Mouse (Mus musculus): Measurements from ENCODE around the gene Cga. TPM values are rescaled to one million over a fixed set of nuclear protein-coding genes. Genes with fewer than 3 reads are reported as not detected.

The Cga gene
- polyA plus RNA-seq (2016; fragmentation: Nextera tagmentation; extraction: Ambion mirVana) = 2.0 and 4.7 TPM in 2 replicates

- ATAC-seq (ENCODE audit: insufficient number of reproducible peaks, insufficient read depth, low FRiP score, low TSS enrichment) = no peak
- Histone ChIP-seq H3K4me3 (no peak within 1 kb of the TSS), H3K4me2 (replicated peaks) (no peak within 1 kb of the TSS), H3K9ac (no peak within 1 kb of the TSS), H3K9me3 (no peaks in the 10 kb centered on the region), H3K4me1 (no peaks in the 10 kb centered on the region), H3K36me3 (no peaks in the 10 kb centered on the region), H3K27ac (no peak within 1 kb of the TSS), H3K27me3 (peaks cover 34% of the 10 kb centered on the region)
- WGBS = 53% methylated on average over 1 of the region's 1 CpGs
Measured at GRCm38 (mm10) chr4:34893479-34893878, at the start of gene Cga. TSS of gene Cga (plus strand) at chr4:34893779.

- Histone ChIP-seq H3K9me3 (no peaks in the 10 kb centered on the region), H3K4me1 (no peaks in the 10 kb centered on the region), H3K36me3 (peaks cover 11% of the 10 kb centered on the region; the same call in 1 of the 2 replicates), H3K27me3 (no peaks in the 10 kb centered on the region), H3K4me3 (no peak overlapping the region), H3K27ac (no peak overlapping the region), H3K4me2 (replicated peaks) (no peak overlapping the region), H3K9ac (no peak overlapping the region)
- WGBS = 92% methylated on average over 1 of the region's 1 CpGs
- ATAC-seq (ENCODE audit: insufficient number of reproducible peaks, insufficient read depth, low FRiP score, low TSS enrichment) = no peak
Measured at GRCm38 (mm10) chr4:34843839-34844238, 49.7 kb upstream of the Cga start.

GRCm38 (mm10) chr4:34847679-34848309 lies 45.8 kb upstream of the Cga start:
- Histone ChIP-seq H3K9ac (no peak overlapping the region), H3K9me3 (no peaks in the 10 kb centered on the region), H3K36me3 (peaks cover 15% of the 10 kb centered on the region; the same call in 1 of the 2 replicates), H3K27ac (no peak overlapping the region), H3K4me2 (replicated peaks) (no peak overlapping the region), H3K4me1 (no peaks in the 10 kb centered on the region), H3K4me3 (no peak overlapping the region), H3K27me3 (no peaks in the 10 kb centered on the region)
- 92% methylated on average over 6 of the region's 6 CpGs for WGBS
- ATAC-seq (ENCODE audit: insufficient number of reproducible peaks, insufficient read depth, low FRiP score, low TSS enrichment) = no peak

- H3K4me3 ChIP-seq = no peak overlapping the region
- no peak overlapping the region for H3K9ac ChIP-seq
- no peak overlapping the region for H3K27ac ChIP-seq
- H3K36me3 ChIP-seq = peaks cover 27% of the 10 kb centered on the region; the same call in 1 of the 2 replicates
- ATAC-seq (ENCODE audit: insufficient number of reproducible peaks, insufficient read depth, low FRiP score, low TSS enrichment) = no peak
- WGBS = 96% methylated on average over 2 of the region's 2 CpGs
- no peaks in the 10 kb centered on the region for H3K9me3 ChIP-seq
- H3K27me3 ChIP-seq = no peaks in the 10 kb centered on the region
- no peak overlapping the region for H3K4me2 ChIP-seq (replicated peaks)
- H3K4me1 ChIP-seq = no peaks in the 10 kb centered on the region
Measured at GRCm38 (mm10) chr4:34850156-34850555, 43.4 kb upstream of the Cga start.

- no peak overlapping the region for H3K4me2 ChIP-seq (replicated peaks)
- no peaks in the 10 kb centered on the region for H3K4me1 ChIP-seq
- WGBS = 96% methylated on average over 7 of the region's 7 CpGs
- H3K9me3 ChIP-seq = no peaks in the 10 kb centered on the region
- H3K4me3 ChIP-seq = no peak overlapping the region
- peaks cover 27% of the 10 kb centered on the region; the same call in 1 of the 2 replicates for H3K36me3 ChIP-seq
- H3K9ac ChIP-seq = no peak overlapping the region
- no peak for ATAC-seq (ENCODE audit: insufficient number of reproducible peaks, insufficient read depth, low FRiP score, low TSS enrichment)
- H3K27me3 ChIP-seq = no peaks in the 10 kb centered on the region
- no peak overlapping the region for H3K27ac ChIP-seq
Measured at GRCm38 (mm10) chr4:34852051-34852450, 41.5 kb upstream of the Cga start.

- H3K9me3 ChIP-seq = no peaks in the 10 kb centered on the region
- no peaks in the 10 kb centered on the region; the same call in 1 of the 2 replicates for H3K4me1 ChIP-seq
- no peak overlapping the region for H3K9ac ChIP-seq
- H3K4me3 ChIP-seq = no peak overlapping the region
- H3K36me3 ChIP-seq = peaks cover 19% of the 10 kb centered on the region; the same call in 1 of the 2 replicates
- no peak overlapping the region for H3K4me2 ChIP-seq (replicated peaks)
- ATAC-seq (ENCODE audit: insufficient number of reproducible peaks, insufficient read depth, low FRiP score, low TSS enrichment) = no peak
- no peak overlapping the region for H3K27ac ChIP-seq
- 29% methylated on average over 1 of the region's 1 CpGs for WGBS
- no peaks in the 10 kb centered on the region for H3K27me3 ChIP-seq
Measured at GRCm38 (mm10) chr4:34855966-34856365, 37.6 kb upstream of the Cga start.

- H3K9me3 ChIP-seq = no peaks in the 10 kb centered on the region
- H3K4me1 ChIP-seq = no peaks in the 10 kb centered on the region; the same call in 1 of the 2 replicates
- H3K9ac ChIP-seq = no peak overlapping the region
- 0 out of 2 replicates have a peak, but pooled peaks cover 6% of the 10 kb centered on the region for H3K36me3 ChIP-seq
- no peaks in the 10 kb centered on the region for H3K27me3 ChIP-seq
- H3K27ac ChIP-seq = no peak overlapping the region
- ATAC-seq (ENCODE audit: insufficient number of reproducible peaks, insufficient read depth, low FRiP score, low TSS enrichment) = no peak
- 95% methylated on average over 3 of the region's 3 CpGs for WGBS
- H3K4me3 ChIP-seq = no peak overlapping the region
- H3K4me2 ChIP-seq (replicated peaks) = no peak overlapping the region
Measured at GRCm38 (mm10) chr4:34858903-34859302, 34.7 kb upstream of the Cga start.

- no peaks in the 10 kb centered on the region for H3K9me3 ChIP-seq
- no peak overlapping the region for H3K9ac ChIP-seq
- no peak for ATAC-seq (ENCODE audit: insufficient number of reproducible peaks, insufficient read depth, low FRiP score, low TSS enrichment)
- 89% methylated on average over 3 of the region's 3 CpGs for WGBS
- no peak overlapping the region for H3K4me3 ChIP-seq
- H3K27ac ChIP-seq = no peak overlapping the region
- H3K4me2 ChIP-seq (replicated peaks) = no peak overlapping the region
- H3K4me1 ChIP-seq = no peaks in the 10 kb centered on the region; the same call in 1 of the 2 replicates
- no peaks in the 10 kb centered on the region for H3K27me3 ChIP-seq
- 0 out of 2 replicates have a peak, but pooled peaks cover under 1% of the 10 kb centered on the region for H3K36me3 ChIP-seq
Measured at GRCm38 (mm10) chr4:34859416-34859815, 34.2 kb upstream of the Cga start.

GRCm38 (mm10) chr4:34861438-34861837 lies 32.1 kb upstream of the Cga start:
- H3K9me3 ChIP-seq = no peaks in the 10 kb centered on the region
- 91% methylated on average over 3 of the region's 3 CpGs for WGBS
- ATAC-seq (ENCODE audit: insufficient number of reproducible peaks, insufficient read depth, low FRiP score, low TSS enrichment) = no peak
- no peak overlapping the region for H3K27ac ChIP-seq
- no peaks in the 10 kb centered on the region for H3K27me3 ChIP-seq
- H3K36me3 ChIP-seq = no peaks in the 10 kb centered on the region
- H3K9ac ChIP-seq = no peak overlapping the region
- H3K4me3 ChIP-seq = no peak overlapping the region
- no peak overlapping the region for H3K4me2 ChIP-seq (replicated peaks)
- H3K4me1 ChIP-seq = no peaks in the 10 kb centered on the region; the same call in 1 of the 2 replicates

GRCm38 (mm10) chr4:34869813-34870212 lies 23.8 kb upstream of the Cga start:
- 88% methylated on average over 3 of the region's 3 CpGs for WGBS
- Histone ChIP-seq H3K36me3 (no peaks in the 10 kb centered on the region), H3K4me2 (replicated peaks) (no peak overlapping the region), H3K9me3 (no peaks in the 10 kb centered on the region), H3K4me1 (0 out of 2 replicates have a peak, but pooled peaks cover 3% of the 10 kb centered on the region), H3K9ac (no peak overlapping the region), H3K27ac (no peak overlapping the region), H3K27me3 (no peaks in the 10 kb centered on the region), H3K4me3 (no peak overlapping the region)
- no peak for ATAC-seq (ENCODE audit: insufficient number of reproducible peaks, insufficient read depth, low FRiP score, low TSS enrichment)

- Histone ChIP-seq H3K4me2 (replicated peaks) (no peak overlapping the region), H3K27me3 (no peaks in the 10 kb centered on the region), H3K4me3 (no peak overlapping the region), H3K36me3 (peaks cover 14% of the 10 kb centered on the region; the same call in 1 of the 2 replicates), H3K4me1 (0 out of 2 replicates have a peak, but pooled peaks cover 3% of the 10 kb centered on the region), H3K27ac (no peak overlapping the region), H3K9me3 (no peaks in the 10 kb centered on the region), H3K9ac (no peak overlapping the region)
- ATAC-seq (ENCODE audit: insufficient number of reproducible peaks, insufficient read depth, low FRiP score, low TSS enrichment) = no peak
- 95% methylated on average over 4 of the region's 4 CpGs for WGBS
Measured at GRCm38 (mm10) chr4:34872896-34873495, 20.6 kb upstream of the Cga start.

GRCm38 (mm10) chr4:34874234-34874633 lies 19.3 kb upstream of the Cga start:
- 89% methylated on average over 1 of the region's 1 CpGs for WGBS
- no peak overlapping the region for H3K4me2 ChIP-seq (replicated peaks)
- H3K9me3 ChIP-seq = no peaks in the 10 kb centered on the region
- H3K4me3 ChIP-seq = no peak overlapping the region
- no peaks in the 10 kb centered on the region for H3K27me3 ChIP-seq
- H3K9ac ChIP-seq = no peak overlapping the region
- ATAC-seq (ENCODE audit: insufficient number of reproducible peaks, insufficient read depth, low FRiP score, low TSS enrichment) = no peak
- H3K36me3 ChIP-seq = peaks cover 20% of the 10 kb centered on the region; the same call in 1 of the 2 replicates
- H3K4me1 ChIP-seq = 0 out of 2 replicates have a peak, but pooled peaks cover 3% of the 10 kb centered on the region
- H3K27ac ChIP-seq = no peak overlapping the region

Data from embryonic facial prominence, embryonic 12.5 days (tissue).